Mouse (Mus musculus): ENCODE results near the gene Timm8a1. TPM values are rescaled to one million over a fixed set of nuclear protein-coding genes. Genes with fewer than 3 reads are reported as not detected.
A peak's percentile ranks its signal among the peaks of the same experiment; 100 is the strongest.

Timm8a1 gene
- polyA plus RNA-seq (2015; fragmentation: Nextera tagmentation; extraction: Ambion mirVana): 122 and 141 TPM in 2 replicates

- H3K27me3 ChIP-seq (replicated peaks; ENCODE audit: control insufficient read depth, insufficient read depth, low read length): no peaks in the 10 kb centered on the region
- peak within 1 kb of the TSS; percentile 59 for H3K4me3 ChIP-seq (ENCODE audit: low read length)
- 30% methylated on average over 45 of the region's 61 CpGs for WGBS
- H3K9ac ChIP-seq (ENCODE audit: low read depth, low read length): peak within 1 kb of the TSS; percentile 71
- no peaks in the 10 kb centered on the region for H3K9me3 ChIP-seq (ENCODE audit: control insufficient read depth, low read length)
- peak within 1 kb of the TSS; percentile 86 for H3K27ac ChIP-seq (ENCODE audit: low read length)
- H3K4me2 ChIP-seq (ENCODE audit: low read depth, low read length): peak within 1 kb of the TSS; percentile 44
- ATAC-seq: peak; percentile 97
- no peaks in the 10 kb centered on the region for H3K36me3 ChIP-seq (ENCODE audit: control insufficient read depth, insufficient read depth, low read length)
- no peaks in the 10 kb centered on the region for H3K4me1 ChIP-seq (ENCODE audit: control insufficient read depth, insufficient read depth, low read length)
Observed at GRCm38 (mm10) chrX:134541145-134541954, at the start of gene Timm8a1. TSS of gene Timm8a1 (minus strand) at chrX:134541865.

- Histone ChIP-seq H3K4me1 (ENCODE audit: control insufficient read depth, insufficient read depth, low read length) (no peaks in the 10 kb centered on the region), H3K36me3 (ENCODE audit: control insufficient read depth, insufficient read depth, low read length) (no peaks in the 10 kb centered on the region), H3K4me2 (ENCODE audit: low read depth, low read length) (no peak overlapping the region), H3K9me3 (ENCODE audit: control insufficient read depth, low read length) (no peaks in the 10 kb centered on the region), H3K27ac (ENCODE audit: low read length) (no peak overlapping the region), H3K27me3 (replicated peaks; ENCODE audit: control insufficient read depth, insufficient read depth, low read length) (no peaks in the 10 kb centered on the region), H3K4me3 (ENCODE audit: low read length) (no peak overlapping the region), H3K9ac (ENCODE audit: low read depth, low read length) (no peak overlapping the region)
- ATAC-seq: peak; percentile 64
- 45% methylated on average over 5 of the region's 5 CpGs for WGBS
Observed at GRCm38 (mm10) chrX:134589836-134590235, 48.2 kb upstream of the Timm8a1 start.

GRCm38 (mm10) chrX:134588997-134589396, 47.3 kb upstream of the Timm8a1 start:
- Histone ChIP-seq H3K4me3 (ENCODE audit: low read length) (no peak overlapping the region), H3K9ac (ENCODE audit: low read depth, low read length) (no peak overlapping the region), H3K27me3 (replicated peaks; ENCODE audit: control insufficient read depth, insufficient read depth, low read length) (no peaks in the 10 kb centered on the region), H3K36me3 (ENCODE audit: control insufficient read depth, insufficient read depth, low read length) (no peaks in the 10 kb centered on the region), H3K27ac (ENCODE audit: low read length) (0 out of 2 replicates have a peak overlapping the region, but pooled peaks have one; percentile 14), H3K9me3 (ENCODE audit: control insufficient read depth, low read length) (no peaks in the 10 kb centered on the region), H3K4me2 (ENCODE audit: low read depth, low read length) (no peak overlapping the region), H3K4me1 (ENCODE audit: control insufficient read depth, insufficient read depth, low read length) (no peaks in the 10 kb centered on the region)
- WGBS: 88% methylated on average over 3 of the region's 3 CpGs
- no peak for ATAC-seq

DNA sequence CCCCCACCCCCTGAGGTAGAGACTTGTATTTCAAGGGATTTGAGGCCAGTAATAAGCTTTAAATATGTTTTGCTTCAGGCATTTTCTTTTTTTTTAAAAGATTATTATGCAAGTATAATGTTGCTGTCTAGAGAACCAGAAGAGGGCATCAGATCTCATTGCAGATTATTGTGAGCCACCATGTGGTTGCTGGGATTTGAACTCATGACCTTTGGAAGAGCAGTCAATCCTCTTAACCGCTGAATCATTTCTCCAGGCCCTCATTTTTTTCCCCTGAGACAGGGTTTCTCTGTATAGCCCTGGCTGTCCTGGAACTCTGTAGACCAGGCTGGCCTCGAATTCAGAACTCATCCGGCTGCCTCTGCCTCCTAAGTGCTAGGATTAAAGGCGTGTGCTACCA, 46.6 kb upstream of the Timm8a1 start:
- WGBS: 80% methylated on average over 4 of the region's 4 CpGs
- Histone ChIP-seq H3K27me3 (replicated peaks; ENCODE audit: control insufficient read depth, insufficient read depth, low read length) (no peaks in the 10 kb centered on the region), H3K4me2 (ENCODE audit: low read depth, low read length) (no peak overlapping the region), H3K4me1 (ENCODE audit: control insufficient read depth, insufficient read depth, low read length) (no peaks in the 10 kb centered on the region), H3K27ac (ENCODE audit: low read length) (no peak overlapping the region), H3K36me3 (ENCODE audit: control insufficient read depth, insufficient read depth, low read length) (no peaks in the 10 kb centered on the region), H3K4me3 (ENCODE audit: low read length) (no peak overlapping the region), H3K9ac (ENCODE audit: low read depth, low read length) (no peak overlapping the region), H3K9me3 (ENCODE audit: control insufficient read depth, low read length) (no peaks in the 10 kb centered on the region)
- no peak for ATAC-seq

- Histone ChIP-seq H3K4me3 (ENCODE audit: low read length) (peak overlapping the region; percentile 58), H3K4me2 (ENCODE audit: low read depth, low read length) (peak overlapping the region; percentile 56), H3K4me1 (ENCODE audit: control insufficient read depth, insufficient read depth, low read length) (no peaks in the 10 kb centered on the region), H3K9me3 (ENCODE audit: control insufficient read depth, low read length) (no peaks in the 10 kb centered on the region), H3K9ac (ENCODE audit: low read depth, low read length) (peak overlapping the region; percentile 72), H3K27ac (ENCODE audit: low read length) (no peak overlapping the region; the same call in 1 of the 2 replicates), H3K27me3 (replicated peaks; ENCODE audit: control insufficient read depth, insufficient read depth, low read length) (no peaks in the 10 kb centered on the region), H3K36me3 (ENCODE audit: control insufficient read depth, insufficient read depth, low read length) (no peaks in the 10 kb centered on the region)
- WGBS: 30% methylated on average over 8 of the region's 8 CpGs
- ATAC-seq: no peak
Observed at GRCm38 (mm10) chrX:134586447-134586846, 44.8 kb upstream of the Timm8a1 start.

- H3K4me1 ChIP-seq (ENCODE audit: control insufficient read depth, insufficient read depth, low read length): no peaks in the 10 kb centered on the region
- peak; percentile 95 for ATAC-seq
- H3K4me3 ChIP-seq (ENCODE audit: low read length): peak within 1 kb of the TSS; percentile 58
- H3K27me3 ChIP-seq (replicated peaks; ENCODE audit: control insufficient read depth, insufficient read depth, low read length): no peaks in the 10 kb centered on the region
- H3K27ac ChIP-seq (ENCODE audit: low read length): peak within 1 kb of the TSS; percentile 77
- 22% methylated on average over 45 of the region's 45 CpGs for WGBS
- no peaks in the 10 kb centered on the region for H3K9me3 ChIP-seq (ENCODE audit: control insufficient read depth, low read length)
- H3K4me2 ChIP-seq (ENCODE audit: low read depth, low read length): peak within 1 kb of the TSS; percentile 56
- no peaks in the 10 kb centered on the region for H3K36me3 ChIP-seq (ENCODE audit: control insufficient read depth, insufficient read depth, low read length)
- H3K9ac ChIP-seq (ENCODE audit: low read depth, low read length): peak within 1 kb of the TSS; percentile 72
Observed at GRCm38 (mm10) chrX:134585103-134586002, 43.7 kb upstream of the Timm8a1 start, which contains the start of gene Rpl36a. TSS of gene Rpl36a (plus strand) at chrX:134585654.

DNA sequence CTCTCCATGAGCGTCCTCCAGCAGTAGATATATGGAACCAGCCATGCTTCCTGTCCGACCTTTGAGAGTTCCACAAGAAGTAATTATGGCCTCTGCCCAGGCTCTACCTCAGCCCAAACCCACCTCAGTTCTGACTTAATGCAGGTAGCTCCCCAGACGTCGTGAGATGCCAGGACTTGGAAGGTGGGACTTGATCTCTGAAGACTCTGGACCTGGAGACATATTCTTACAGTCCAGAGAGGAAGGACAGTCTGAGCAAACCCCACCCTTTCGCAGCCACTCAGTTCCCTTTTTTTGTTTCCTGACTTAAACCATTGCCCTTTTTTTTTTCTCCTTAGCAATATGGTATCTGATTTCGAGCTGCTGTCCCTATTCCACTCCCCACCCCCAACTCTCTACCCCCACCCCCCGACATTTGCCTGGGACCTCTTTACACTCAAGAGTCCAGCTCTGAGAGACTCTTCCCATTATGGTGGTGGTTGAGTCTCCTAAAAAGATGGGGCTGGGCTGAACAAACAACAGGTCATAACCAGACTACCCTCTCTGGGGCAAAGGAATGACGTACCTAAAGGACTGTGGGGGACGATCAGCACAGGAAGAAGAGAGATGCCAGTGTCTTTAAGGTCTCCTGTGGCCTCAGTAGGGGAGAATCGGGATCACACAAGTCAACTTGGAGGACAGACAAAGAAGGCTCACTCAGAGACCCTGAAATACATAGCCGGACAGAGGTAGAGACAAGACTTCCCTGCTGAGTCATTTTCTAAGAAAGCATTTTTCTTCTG, 41.4 kb upstream of the Timm8a1 start, which contains the start of gene Btk:
TSS of gene Btk (minus strand) at position 683 of the 782 bp plus-strand sequence.
- 78% methylated on average over 11 of the region's 11 CpGs for WGBS
- ATAC-seq: no peak
- no peak within 1 kb of the TSS for H3K4me2 ChIP-seq (ENCODE audit: low read depth, low read length)
- no peaks in the 10 kb centered on the region for H3K27me3 ChIP-seq (replicated peaks; ENCODE audit: control insufficient read depth, insufficient read depth, low read length)
- no peak within 1 kb of the TSS for H3K4me3 ChIP-seq (ENCODE audit: low read length)
- H3K36me3 ChIP-seq (ENCODE audit: control insufficient read depth, insufficient read depth, low read length): no peaks in the 10 kb centered on the region
- no peak within 1 kb of the TSS for H3K9ac ChIP-seq (ENCODE audit: low read depth, low read length)
- H3K9me3 ChIP-seq (ENCODE audit: control insufficient read depth, low read length): no peaks in the 10 kb centered on the region
- H3K4me1 ChIP-seq (ENCODE audit: control insufficient read depth, insufficient read depth, low read length): no peaks in the 10 kb centered on the region
- no peak within 1 kb of the TSS for H3K27ac ChIP-seq (ENCODE audit: low read length)

DNA sequence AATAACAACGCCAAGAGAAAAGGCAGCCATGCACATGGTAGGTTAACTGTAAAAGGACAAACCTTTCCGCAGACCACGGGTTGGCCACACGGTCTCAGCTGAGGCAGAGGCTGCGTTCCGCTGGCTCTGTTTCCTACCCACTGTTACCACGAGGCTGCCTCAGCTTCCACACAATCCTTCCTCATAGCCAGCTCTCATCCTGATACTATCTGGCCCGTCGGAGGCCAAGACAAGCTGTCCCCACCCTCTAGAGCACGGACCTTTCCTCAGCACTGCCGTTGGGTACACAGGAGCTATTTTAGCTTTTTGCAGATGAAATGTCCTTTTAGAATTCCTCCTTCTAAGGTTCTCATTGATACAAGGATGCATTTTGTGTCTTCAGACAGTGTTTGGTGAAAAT, 40.6 kb upstream of the Timm8a1 start:
- no peaks in the 10 kb centered on the region for H3K27me3 ChIP-seq (replicated peaks; ENCODE audit: control insufficient read depth, insufficient read depth, low read length)
- no peaks in the 10 kb centered on the region for H3K9me3 ChIP-seq (ENCODE audit: control insufficient read depth, low read length)
- no peak overlapping the region for H3K4me3 ChIP-seq (ENCODE audit: low read length)
- no peaks in the 10 kb centered on the region for H3K4me1 ChIP-seq (ENCODE audit: control insufficient read depth, insufficient read depth, low read length)
- 85% methylated on average over 11 of the region's 11 CpGs for WGBS
- H3K4me2 ChIP-seq (ENCODE audit: low read depth, low read length): no peak overlapping the region
- H3K9ac ChIP-seq (ENCODE audit: low read depth, low read length): no peak overlapping the region
- H3K36me3 ChIP-seq (ENCODE audit: control insufficient read depth, insufficient read depth, low read length): no peaks in the 10 kb centered on the region
- no peak overlapping the region for H3K27ac ChIP-seq (ENCODE audit: low read length)
- ATAC-seq: no peak

Data from intestine, embryonic 16.5 days (tissue).